Mouse (Mus musculus): ENCODE measurements around the gene Flrt2. TPM values are rescaled to one million over a fixed set of nuclear protein-coding genes. Genes with fewer than 3 reads are reported as not detected.

The Flrt2 gene
- total RNA-seq (2023): not detected

GRCm38 (mm10) chr12:95691961-95692767, at the start of gene Flrt2:
Gene Flrt2 (plus strand): TSS chr12:95692226.

